Mouse (Mus musculus) brown adipose tissue, adult 24 weeks (tissue): ENCODE measurements around the gene Cldn12. TPM values are rescaled to one million over a fixed set of nuclear protein-coding genes. Genes with fewer than 3 reads are reported as not detected.
A peak's percentile ranks its signal among the peaks of the same experiment; 100 is the strongest.

ENCODE experiments used
- H3K27ac ChIP-seq: fragments of 200-500 bp; replicated peaks from 2 replicates; pipeline ENCODE4 v1.5.1; 2012; ENCODE audit warnings: low read depth, mild to moderate bottlenecking, low read length
- H3K4me1 ChIP-seq: fragments of 200-500 bp; 2 replicates; pipeline ENCODE4 v1.6.1; 2012; ENCODE audit warnings: low read length, mixed read lengths; ENCODE audit not compliant: control insufficient read depth, insufficient read depth, insufficient read length
- H3K4me3 ChIP-seq: fragments of 200-500 bp; 2 replicates; pipeline ENCODE4 v1.5.1; 2012; ENCODE audit warnings: low read depth, mild to moderate bottlenecking, low read length, moderate library complexity; ENCODE audit not compliant: insufficient read depth
- polyA plus RNA-seq: library from polyadenylated mRNA; stranded (reverse); fragments of >200 nt; gene quantifications from 2 replicates; pipeline ENCODE4 v1.2.4, GENCODE M21; 2012; ENCODE audit not compliant: missing spikeins, insufficient read depth, insufficient read length

Gene Cldn12
- polyA plus RNA-seq, result 17.0 and 20.7 TPM in 2 replicates

- Histone ChIP-seq H3K4me3 (peak within 1 kb of the TSS; percentile 87), H3K4me1 (no peaks in the 10 kb centered on the region), H3K27ac (peak within 1 kb of the TSS; percentile 50)
These were observed at the start of gene Cldn12 for GRCm38 (mm10) chr5:5514196-5515076. Cldn12 (minus strand) TSS chr5:5514958.

- Histone ChIP-seq H3K4me3 (no peak overlapping the region), H3K27ac (no peak overlapping the region), H3K4me1 (no peaks in the 10 kb centered on the region; the same call in 1 of the 2 replicates)
These were observed 47.7 kb upstream of the Cldn12 start for GRCm38 (mm10) chr5:5562435-5562834.

GRCm38 (mm10) chr5:5561041-5561706 lies 46.4 kb upstream of the Cldn12 start:
- H3K4me3 ChIP-seq, result no peak overlapping the region
- H3K4me1 ChIP-seq, result no peaks in the 10 kb centered on the region; the same call in 1 of the 2 replicates
- no peak overlapping the region for H3K27ac ChIP-seq

GRCm38 (mm10) chr5:5559798-5560197 lies 45.0 kb upstream of the Cldn12 start:
- Histone ChIP-seq H3K27ac (no peak overlapping the region), H3K4me3 (peak overlapping the region; percentile 85), H3K4me1 (no peaks in the 10 kb centered on the region; the same call in 1 of the 2 replicates)

GRCm38 (mm10) chr5:5559079-5559740 lies 44.5 kb upstream of the Cldn12 start, which contains the start of gene Gtpbp10:
Gtpbp10 (minus strand) TSS chr5:5559538.
- Histone ChIP-seq H3K4me3 (peak within 1 kb of the TSS; percentile 85), H3K27ac (peak within 1 kb of the TSS; percentile 41; the same call in 1 of the 2 replicates), H3K4me1 (no peaks in the 10 kb centered on the region; the same call in 1 of the 2 replicates)

GRCm38 (mm10) chr5:5551110-5551509 lies 36.4 kb upstream of the Cldn12 start:
- Histone ChIP-seq H3K27ac (no peak overlapping the region), H3K4me3 (no peak overlapping the region), H3K4me1 (no peaks in the 10 kb centered on the region)

GRCm38 (mm10) chr5:5540385-5540784 lies 25.6 kb upstream of the Cldn12 start:
- H3K4me1 ChIP-seq, result no peaks in the 10 kb centered on the region
- H3K4me3 ChIP-seq, result no peak overlapping the region
- no peak overlapping the region for H3K27ac ChIP-seq

GRCm38 (mm10) chr5:5539771-5540170 lies 25.0 kb upstream of the Cldn12 start:
- H3K27ac ChIP-seq, result no peak overlapping the region
- no peak overlapping the region for H3K4me3 ChIP-seq
- H3K4me1 ChIP-seq, result no peaks in the 10 kb centered on the region

GRCm38 (mm10) chr5:5536131-5536530 lies 21.4 kb upstream of the Cldn12 start:
- Histone ChIP-seq H3K27ac (no peak overlapping the region), H3K4me1 (no peaks in the 10 kb centered on the region), H3K4me3 (no peak overlapping the region)

GRCm38 (mm10) chr5:5533656-5534420 lies 19.1 kb upstream of the Cldn12 start:
- Histone ChIP-seq H3K4me3 (no peak overlapping the region), H3K27ac (no peak overlapping the region), H3K4me1 (no peaks in the 10 kb centered on the region)

- no peak overlapping the region for H3K4me3 ChIP-seq
- H3K4me1 ChIP-seq, result no peaks in the 10 kb centered on the region
- no peak overlapping the region for H3K27ac ChIP-seq
These were observed 653 bp upstream of the Cldn12 start for GRCm38 (mm10) chr5:5515411-5515810.

- no peaks in the 10 kb centered on the region for H3K4me1 ChIP-seq
- no peak overlapping the region for H3K27ac ChIP-seq
- H3K4me3 ChIP-seq, result no peak overlapping the region
These were observed 3.4 kb downstream of the Cldn12 start for GRCm38 (mm10) chr5:5511401-5511800.

GRCm38 (mm10) chr5:5510989-5511388 lies 3.8 kb downstream of the Cldn12 start:
- no peak overlapping the region for H3K4me3 ChIP-seq
- H3K4me1 ChIP-seq, result no peaks in the 10 kb centered on the region
- H3K27ac ChIP-seq, result no peak overlapping the region

GRCm38 (mm10) chr5:5510304-5510887 lies 4.4 kb downstream of the Cldn12 start:
- no peak overlapping the region for H3K4me3 ChIP-seq

More at GRCm38 (mm10) chr5:5510304-5510887, 4.4 kb downstream of the Cldn12 start:
- H3K27ac ChIP-seq, result no peak overlapping the region
- H3K4me1 ChIP-seq, result no peaks in the 10 kb centered on the region
